Mouse (Mus musculus) heart, postnatal 10 days (tissue): ENCODE measurements around the gene Tex33. TPM values are rescaled to one million over a fixed set of nuclear protein-coding genes. Genes with fewer than 3 reads are reported as not detected.
"Not testable (repeated sequence)": the region's sequence is repeated elsewhere in the genome, so short reads cannot be mapped to it uniquely, and the experiment has no call there.

Source experiments
- DNase-seq, 2 experiments: peaks; one replicate each; pipeline ENCODE4 v3.0.0; 2021
- intact Hi-C: fragments of 180-260 bp; cut with DNase I; formaldehyde crosslinking; loops from one replicate; pipeline ENCODE4 v1.15.1; 2025
- total RNA-seq, 2 experiments: library from RNA; stranded (reverse); gene quantifications; 2 replicates each; pipeline ENCODE4 v1.2.3; 2021

Tex33 gene
- total RNA-seq, 2 experiments from 2014 or later = not detected

DNA sequence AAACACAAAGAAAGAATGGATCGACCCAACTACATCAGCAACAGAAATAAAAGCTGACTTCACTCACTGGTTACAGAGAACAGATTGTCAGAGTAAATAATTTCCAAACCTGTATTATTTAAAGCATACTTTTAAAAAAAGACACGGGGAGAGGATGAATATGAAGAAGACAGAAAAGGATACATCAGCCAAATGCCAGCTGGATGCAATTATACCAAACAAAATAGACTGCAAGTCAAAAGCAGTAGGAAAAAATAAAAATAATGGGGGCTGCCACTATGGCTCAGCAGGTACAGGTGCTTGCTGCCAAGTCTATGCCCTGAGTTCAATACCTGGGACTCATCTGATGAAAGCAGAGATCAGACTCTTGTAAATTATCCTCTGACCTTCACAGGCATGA, 15.5 kb downstream of the Tex33 start:
- no peak for DNase-seq
- intact Hi-C loops = no loop called here

DNA sequence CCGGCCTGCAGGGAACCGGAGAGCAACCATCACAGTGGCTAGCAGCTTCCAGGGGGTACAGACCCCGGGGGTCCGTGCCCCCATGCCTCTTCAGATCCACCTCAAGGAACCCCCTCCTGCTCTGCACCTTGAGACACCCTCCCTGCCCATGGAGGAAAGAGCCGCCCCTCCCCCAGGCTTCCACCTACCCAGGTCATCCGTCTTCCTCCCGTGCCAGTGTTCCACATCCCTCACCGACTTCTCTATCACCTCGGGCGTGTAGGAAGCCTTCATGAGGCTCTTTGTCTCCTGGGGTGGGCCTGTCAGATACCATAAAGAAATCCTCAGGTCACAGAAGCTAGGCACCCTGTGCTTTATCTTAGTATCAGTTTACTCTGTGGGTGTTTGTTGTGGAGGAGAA, 17.2 kb downstream of the Tex33 start:
- no peak for DNase-seq

DNA sequence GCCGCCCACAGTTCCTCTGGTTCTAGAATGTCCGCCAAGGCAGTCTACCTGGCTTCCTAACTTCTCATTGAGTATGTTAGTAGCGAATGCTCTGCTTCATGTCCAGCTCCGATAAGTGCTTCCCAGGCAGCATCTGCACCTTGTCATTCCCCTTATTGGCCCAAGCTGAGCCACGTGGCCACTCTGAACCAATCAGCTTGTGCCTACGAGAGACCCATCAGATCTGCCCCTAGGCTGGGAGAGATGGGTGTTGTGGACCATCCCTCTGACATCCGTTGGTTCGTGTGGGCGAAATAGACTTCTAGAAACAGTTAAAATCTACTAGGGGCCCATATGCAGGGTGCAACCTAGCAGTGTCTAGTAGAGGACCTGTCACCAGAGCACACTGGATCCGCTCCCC, 17.9 kb downstream of the Tex33 start:
- DNase-seq = no peak
- intact Hi-C loops = no loop called here

More for the DNA sequence above, 17.2 kb downstream of the Tex33 start:
- intact Hi-C loops = no loop called here

DNA sequence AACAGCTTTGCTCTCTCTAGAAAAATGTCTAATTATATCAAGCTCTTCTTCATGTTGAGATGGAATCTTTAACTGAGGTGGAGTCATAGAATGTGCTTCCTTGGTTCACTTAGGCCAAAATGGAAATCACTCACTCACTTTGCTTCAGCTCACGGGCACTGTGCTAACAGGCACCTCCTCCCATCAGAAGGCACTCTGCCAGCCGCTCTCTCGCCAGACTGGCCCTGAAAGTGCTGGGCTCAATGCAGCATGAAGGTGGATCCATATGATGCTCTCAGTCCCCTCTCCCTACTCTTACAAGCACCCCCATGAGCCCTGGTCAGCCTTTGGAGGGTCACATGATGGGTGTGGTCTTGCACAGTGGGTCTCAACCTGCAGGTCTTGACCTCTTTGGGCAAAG, 21.5 kb downstream of the Tex33 start:
- DNase-seq = no peak
- intact Hi-C loops = no loop called here

DNA sequence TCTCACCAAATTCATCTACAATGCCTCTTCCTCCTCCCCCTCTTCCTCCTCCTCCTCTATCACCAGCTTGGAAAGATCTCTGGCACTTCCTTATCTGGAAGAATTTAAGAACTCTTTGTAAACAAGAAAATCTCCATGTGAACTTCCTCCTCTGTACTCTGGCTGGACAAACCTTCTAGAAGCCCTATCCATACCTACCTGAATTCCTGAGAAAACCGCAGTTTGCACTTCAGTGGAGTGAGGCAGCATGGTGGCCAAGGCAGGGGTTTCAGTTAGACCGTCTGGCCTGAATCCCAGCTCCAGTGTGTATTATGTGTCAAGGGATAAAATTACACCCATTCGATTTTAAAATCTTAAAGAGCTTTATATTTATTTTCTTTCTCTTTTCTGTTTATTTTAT, 22.9 kb downstream of the Tex33 start:
- DNase-seq = no peak
- intact Hi-C loops = no loop called here

DNA sequence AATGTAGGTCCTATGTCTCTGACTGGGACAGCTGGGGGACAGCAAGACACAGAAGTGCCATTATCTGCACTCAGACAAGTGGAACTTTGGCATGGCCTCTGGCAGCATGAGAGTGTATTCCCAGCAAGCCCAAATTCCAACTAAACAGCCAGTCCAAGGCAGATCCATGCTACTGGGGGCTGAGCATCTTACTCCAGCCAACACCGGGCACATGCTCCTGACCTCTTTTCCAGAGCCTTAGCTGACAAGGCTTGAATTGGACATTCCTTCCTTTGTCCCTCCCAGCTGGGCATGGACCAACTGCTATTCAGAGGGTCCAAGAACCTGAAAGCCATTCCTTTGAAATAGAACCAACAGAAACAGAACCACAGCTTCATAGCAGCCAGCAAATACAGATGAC, 26.1 kb downstream of the Tex33 start:
- DNase-seq = peak; percentile 16 to 26
- intact Hi-C loops = no loop called here

DNA sequence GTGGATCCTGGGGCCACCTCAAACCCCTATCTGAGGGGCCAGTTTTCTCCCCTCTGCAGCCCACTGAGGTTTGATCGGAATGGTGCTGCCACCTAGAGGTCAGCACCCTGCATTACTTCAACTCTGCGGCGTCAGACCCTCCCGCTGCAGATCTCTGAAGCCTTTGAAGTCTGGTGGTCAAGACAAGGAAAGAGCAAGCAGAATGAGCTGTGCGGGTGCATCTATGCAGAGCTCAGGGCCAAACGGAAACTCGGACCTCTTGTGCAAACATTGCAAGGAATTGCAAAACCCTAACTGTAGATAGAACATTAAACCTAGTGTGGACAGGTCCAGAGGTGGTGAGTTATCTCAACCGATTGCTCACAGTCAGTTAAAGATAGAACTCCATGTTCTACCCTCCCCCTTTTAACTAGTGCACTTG, 26.8 kb downstream of the Tex33 start:
- intact Hi-C loops = loop anchor here (1.0 kb wide), 1 partner anchor 112 kb away; no protein-coding TSS in a partner anchor
- DNase-seq = peak; percentile 24 to 67

DNA sequence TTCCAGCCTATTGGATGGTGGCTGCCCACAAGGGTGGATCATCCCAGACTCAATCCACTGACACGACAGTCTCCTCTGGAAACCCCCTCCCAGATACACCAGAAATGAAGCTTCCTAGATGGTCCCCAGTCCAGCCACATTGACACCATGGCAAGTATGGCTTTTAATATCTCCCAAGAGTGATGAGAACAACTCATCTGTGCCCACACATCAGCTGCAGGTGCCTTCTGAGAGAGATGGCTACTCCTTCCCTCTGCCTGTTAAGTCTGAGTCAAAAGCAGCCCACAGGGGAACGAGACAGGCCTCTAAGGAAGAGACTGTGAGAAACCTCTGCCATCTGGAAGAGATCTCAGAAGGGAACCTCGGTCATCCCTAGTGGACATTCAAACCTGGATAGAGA, 27.9 kb downstream of the Tex33 start:
- DNase-seq = no peak
- intact Hi-C loops = loop anchor here (1.0 kb wide), 1 partner anchor 111 kb away; no protein-coding TSS in a partner anchor

DNA sequence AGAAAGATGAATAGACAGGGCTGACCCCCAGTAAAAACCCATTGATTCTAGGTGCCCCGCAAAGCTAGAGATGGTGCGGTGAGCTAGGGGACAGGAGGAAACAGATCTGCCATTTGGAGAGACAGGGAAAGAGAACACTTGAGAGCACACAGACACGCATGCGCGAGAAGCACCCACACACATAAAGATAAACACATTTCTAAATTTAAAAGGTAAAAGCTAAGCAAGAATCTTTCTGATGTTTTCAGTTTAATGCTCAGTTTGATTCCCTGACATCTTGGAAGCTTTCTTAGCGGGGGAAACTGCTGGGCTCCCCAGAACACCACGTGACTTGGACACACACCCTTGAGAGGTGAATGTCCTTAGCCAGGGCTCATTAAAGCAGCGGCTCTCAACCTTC, 28.8 kb downstream of the Tex33 start:
- no peak for DNase-seq
- intact Hi-C loops = no loop called here

DNA sequence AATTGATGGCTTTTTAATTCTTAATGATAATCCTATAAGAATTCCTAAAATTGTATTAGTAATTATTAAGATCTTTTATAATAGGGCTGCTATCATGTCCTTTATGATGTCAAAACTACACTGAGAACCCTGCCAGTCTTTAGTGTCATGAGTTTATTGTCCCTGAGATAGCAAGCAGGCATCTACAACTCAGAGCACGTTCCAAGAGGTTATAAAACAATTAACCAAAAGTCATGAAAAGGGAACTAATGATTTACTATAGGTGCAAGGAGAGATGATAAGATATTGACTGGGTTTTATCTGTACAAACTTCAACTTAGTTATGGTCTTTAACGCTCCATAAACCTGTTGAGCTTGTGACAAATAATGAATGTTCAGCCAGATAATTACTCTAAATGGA, 29.8 kb downstream of the Tex33 start:
- no peak for DNase-seq
- intact Hi-C loops = no loop called here

DNA sequence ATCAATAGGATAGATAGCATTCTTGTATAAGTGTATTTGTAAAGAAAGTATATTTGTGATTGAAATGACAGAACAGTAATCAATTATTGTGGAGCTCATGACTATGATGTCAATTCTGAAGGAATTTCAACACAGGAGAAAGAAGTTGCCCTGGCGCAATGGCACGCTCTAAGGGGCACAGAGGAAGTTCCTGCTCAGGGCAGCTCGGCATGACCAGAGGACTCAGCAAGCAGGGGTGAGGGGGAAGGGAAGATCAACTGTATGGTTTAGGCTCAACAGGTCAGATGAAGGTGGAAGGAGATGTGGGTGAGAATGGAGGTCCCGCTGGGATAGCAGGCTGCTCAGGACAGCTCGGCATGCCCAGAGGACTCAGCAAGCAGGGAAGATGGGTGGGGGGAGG, 40.2 kb downstream of the Tex33 start:
- DNase-seq = no peak
- intact Hi-C loops = loop anchor here (1.0 kb wide), 1 partner anchor 67 kb away; no protein-coding TSS in a partner anchor

DNA sequence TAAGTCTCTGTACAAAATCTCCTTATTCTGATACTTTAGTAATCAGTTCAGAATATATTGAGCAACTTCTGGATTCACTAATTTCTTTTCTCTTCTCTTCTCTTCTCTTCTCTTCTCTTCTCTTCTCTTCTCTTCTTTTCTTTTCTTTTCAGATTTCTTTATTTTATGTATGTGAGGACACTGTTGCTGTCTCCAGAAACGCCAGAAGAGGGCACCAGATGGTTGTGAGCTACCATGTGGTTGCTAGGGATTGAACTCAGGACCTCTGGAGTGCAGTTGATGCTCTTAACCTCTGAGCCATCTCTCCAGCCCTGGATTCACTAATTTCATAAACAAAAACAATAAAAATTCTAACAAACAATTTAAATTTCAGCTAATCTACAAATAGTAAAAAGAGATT, 40.8 kb downstream of the Tex33 start:
- peak; percentile 54 to 71 for DNase-seq
- intact Hi-C loops = loop anchor here (1.0 kb wide), 1 partner anchor 67 kb away; no protein-coding TSS in a partner anchor

DNA sequence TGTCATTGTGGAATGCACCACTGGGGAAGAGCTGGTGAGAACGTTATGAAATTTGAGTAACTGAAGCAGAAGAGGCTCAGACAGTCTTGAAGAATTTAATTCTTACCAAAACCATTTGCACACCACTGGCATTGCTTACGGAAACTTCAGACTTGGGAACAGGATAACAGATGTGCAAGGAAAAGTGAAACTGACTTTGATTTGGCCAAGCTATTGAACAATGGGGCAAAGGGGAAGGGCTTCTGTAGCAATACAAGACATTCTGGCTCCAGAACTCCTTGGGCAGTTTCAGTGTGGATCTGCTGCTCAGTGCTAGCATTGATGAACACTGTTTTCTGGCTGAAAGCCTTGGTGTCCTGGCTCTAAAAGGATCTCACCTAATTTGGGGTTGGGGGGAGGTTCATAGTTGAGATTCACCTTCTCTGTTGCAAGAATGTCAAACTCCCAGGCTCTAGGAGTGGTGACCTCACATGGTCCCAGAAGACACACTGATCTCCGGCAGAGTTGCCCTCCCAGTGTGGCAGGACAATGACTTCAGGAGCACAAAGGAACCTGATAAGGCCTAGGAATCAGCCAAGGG, 44.0 kb downstream of the Tex33 start:
- DNase-seq = no peak
- intact Hi-C loops = no loop called here

DNA sequence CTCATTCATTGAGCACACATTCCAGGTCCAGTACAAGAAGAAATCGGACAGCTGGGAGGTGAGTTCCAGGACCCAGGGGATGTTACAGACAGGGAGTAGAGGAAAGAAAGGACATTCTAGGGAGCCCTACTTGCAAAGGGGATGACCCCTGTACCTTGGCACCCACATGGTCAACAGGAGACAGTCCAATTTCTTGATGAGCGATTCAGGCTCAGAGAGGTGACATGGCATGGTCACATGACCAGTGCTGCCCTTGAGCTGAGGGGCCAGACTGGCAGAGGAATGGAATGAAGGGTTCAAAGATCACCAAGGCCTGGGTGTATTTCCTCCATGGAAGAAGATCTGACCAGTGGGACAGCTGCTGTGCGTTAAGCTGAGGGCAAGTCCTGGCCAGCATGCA, 51.1 kb downstream of the Tex33 start:
- no peak for DNase-seq
- intact Hi-C loops = no loop called here

DNA sequence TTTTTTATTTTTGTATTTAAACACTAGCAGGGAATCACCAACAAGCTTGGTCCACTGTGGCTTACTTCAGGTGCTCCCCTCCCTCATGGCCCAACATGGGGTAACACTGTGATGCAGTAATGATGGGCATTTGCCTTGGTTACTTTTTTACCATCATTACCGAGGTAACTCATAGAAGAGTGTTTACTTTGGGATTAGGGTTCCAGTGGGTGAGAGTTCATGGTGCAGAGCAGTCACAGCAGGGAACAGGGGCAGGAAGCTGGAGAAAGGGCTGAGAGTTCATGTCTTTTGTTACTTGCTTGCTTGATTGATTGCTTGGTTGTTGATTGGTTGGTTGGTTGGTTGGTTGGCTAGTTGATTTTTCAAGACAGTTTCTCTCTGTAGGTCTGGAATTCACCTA, 52.0 kb downstream of the Tex33 start:
- intact Hi-C loops = no loop called here
- no peak for DNase-seq

DNA sequence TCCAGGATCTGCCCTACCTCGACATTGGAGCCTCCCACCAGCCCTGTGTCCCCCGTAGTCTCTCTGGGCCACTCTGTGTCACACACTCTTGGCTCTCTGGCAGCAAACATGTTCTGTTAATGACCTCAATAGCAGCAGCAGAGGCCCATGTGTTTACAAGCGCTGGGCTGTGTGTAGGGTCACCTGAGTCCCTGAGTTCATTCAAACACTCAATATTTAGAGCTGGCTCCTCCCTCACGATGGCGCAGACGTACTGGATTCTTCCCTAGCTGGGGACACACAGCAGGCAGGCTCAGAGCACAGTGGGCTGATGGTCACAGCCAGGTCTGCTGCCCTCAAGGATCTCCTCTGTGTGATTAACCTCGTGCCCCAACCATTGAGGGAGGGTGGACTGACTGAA, 54.8 kb downstream of the Tex33 start:
- intact Hi-C loops = loop anchor here (1.0 to 2.0 kb wide), 2 partner anchors 84 to 162 kb away; no protein-coding TSS in a partner anchor
- not testable (repeated sequence) for DNase-seq

DNA sequence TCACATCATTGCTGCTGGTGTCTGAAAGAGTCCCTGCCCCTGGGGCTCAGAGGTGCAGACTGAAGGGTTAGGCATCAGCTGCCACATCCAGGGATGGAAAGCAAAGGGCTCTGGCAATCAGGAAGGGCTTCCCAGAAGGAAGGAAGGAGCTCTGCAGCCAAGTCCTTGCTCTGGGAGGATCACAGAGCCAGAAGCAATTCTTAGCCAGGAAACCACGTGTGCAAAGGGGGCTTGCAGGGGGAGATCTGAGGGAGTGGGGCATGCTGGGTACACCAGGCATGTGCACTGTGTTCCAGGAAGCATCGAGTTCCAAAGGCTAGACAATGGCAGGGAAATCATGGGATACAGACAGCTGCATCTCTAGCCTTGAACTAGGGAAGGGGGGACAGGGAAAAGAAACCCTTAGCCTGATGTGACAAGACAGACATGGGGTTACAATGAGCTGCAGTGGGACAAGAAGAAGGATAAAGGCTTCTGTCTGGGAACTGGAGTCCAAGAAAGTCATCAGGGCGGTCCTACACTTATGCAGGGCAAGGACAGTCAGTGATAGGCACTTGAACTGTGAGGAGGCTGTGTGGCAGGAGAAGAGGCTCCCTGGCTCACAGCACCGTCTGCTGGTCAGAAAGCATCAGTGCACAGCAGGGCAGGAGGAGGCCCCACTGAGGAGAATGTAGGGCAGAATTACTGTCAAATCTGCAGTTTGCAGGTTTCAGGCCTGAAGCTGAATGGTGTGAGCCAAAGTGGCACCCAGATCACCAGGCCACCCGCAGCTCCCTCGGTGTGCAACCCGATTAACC, 55.9 kb downstream of the Tex33 start:
- intact Hi-C loops = loop anchor here (1.0 to 2.0 kb wide), 2 partner anchors 83 to 161 kb away; no protein-coding TSS in a partner anchor
- DNase-seq = peak; percentile 74 to 82

DNA sequence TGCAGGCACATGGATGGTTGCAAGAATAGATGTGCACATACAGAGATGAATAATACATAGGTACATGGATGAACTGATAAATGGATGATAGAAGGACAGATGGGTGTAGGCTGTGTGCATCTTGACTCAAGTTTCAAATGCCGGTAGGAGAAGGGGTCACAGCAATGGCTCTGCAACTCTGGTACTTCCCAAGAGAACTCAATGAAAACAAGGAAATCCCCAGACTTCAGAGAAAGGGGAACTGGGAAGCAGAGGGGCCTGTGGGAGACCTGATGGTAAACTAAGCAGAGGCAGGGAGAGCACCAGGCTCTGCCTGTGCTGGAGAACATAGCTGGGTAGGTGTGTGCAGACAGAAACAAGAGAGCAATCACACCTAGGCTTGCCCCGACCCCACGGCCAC, 61.3 kb downstream of the Tex33 start:
- DNase-seq = no peak
- intact Hi-C loops = no loop called here

DNA sequence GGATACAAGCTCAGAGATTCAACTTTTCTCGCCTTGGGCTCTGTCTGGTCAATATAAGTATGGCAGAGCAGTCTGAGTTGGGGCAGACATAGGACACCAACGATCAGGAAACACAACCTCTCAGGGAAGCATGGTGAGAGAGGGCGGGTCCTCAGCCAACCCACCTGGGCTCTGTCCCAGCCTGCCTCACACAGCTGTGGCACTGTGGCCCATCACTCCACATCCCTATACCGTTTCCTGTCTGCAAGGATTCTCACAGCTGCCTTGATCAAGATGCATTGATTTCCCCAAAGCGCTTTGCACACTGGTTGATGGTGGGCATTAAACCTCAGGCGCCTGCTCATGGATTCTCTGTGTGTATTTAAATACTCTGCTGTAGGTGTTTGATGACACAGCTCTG, 62.7 kb downstream of the Tex33 start:
- intact Hi-C loops = no loop called here
- DNase-seq = no peak

DNA sequence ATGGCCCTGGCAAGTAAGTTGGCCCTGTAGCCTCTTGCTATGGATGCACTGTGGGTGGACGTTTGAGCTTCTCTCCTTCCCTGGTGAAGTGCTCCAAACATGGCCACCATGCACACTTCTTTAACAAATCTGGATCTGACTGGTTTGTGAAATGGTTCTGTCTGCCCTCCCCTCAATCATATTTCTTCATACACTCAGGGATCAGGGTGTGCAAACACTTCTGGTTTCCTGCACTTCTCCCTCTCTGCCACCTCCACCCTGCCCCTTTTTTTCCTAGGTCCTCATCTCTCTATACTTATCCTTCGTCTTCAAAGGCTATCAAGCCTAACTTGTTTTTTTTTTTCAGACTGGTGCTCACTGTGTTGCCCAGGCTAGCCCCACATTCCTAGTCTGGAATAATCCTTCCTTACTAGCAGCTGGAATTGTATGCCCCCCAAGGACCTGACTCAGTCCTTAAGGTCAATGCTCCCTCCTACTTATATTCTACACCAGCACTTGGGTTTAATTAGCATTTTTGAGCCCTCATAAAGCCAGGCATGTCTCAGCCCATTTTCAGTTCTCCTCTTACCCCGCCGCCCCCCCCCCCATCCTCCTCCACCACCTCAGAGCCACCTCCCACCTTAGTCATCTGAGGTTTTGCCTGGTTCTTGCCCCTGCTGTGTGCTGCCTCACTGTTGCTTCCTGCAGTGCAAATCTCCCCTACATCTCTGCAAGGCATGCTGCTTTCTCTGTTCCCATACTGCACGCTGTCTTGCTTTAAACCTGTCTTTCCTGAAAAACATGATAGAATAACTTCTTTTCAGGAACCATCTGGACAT, 64.0 kb downstream of the Tex33 start:
- intact Hi-C loops = no loop called here
- no peak for DNase-seq

DNA sequence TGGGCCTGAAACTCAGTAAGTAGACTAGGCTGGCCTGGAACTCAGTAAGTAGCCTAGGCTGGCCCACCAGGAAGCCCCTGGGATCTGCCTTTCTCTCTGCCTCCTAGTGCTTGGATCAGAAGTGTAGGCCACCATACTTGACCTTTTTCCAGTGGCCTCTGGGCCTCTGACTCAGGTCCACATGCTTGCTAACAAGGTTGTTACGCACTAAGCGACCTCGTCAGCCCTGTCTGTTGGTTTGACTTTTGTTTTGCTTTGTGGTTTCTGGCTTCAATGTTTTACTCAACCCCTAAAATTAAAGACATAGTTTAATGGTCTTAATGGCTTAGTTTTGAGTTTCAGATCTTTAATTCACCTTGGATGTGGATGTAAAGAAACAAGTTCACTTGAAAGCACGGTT, 65.0 kb downstream of the Tex33 start:
- intact Hi-C loops = no loop called here
- no peak for DNase-seq
